Mouse (Mus musculus) bone marrow macrophage, adult 2 months (primary cell): ENCODE measurements around the gene Taf10. TPM values are rescaled to one million over a fixed set of nuclear protein-coding genes. Genes with fewer than 3 reads are reported as not detected.
A peak's percentile ranks its signal among the peaks of the same experiment; 100 is the strongest.

ENCODE experiments used
- H3K27ac ChIP-seq: 2 replicates; pipeline ENCODE4 v1.5.1; 2012; ENCODE audit warnings: low read depth, low read length; ENCODE audit not compliant: insufficient read depth
- H3K4me1 ChIP-seq: 2 replicates; pipeline ENCODE4 v1.6.1; 2012; ENCODE audit warnings: low read length; ENCODE audit not compliant: control insufficient read depth, insufficient read depth
- H3K4me3 ChIP-seq: 2 replicates; pipeline ENCODE4 v1.5.1; 2012; ENCODE audit warnings: mild to moderate bottlenecking, low read length, moderate library complexity; ENCODE audit not compliant: insufficient read depth
- CTCF ChIP-seq: IDR thresholded peaks from 2 replicates; pipeline ENCODE4 v1.5.1; 2012; ENCODE audit warnings: low read depth, mild to moderate bottlenecking, low read length, moderate library complexity
- POLR2A ChIP-seq: IDR thresholded peaks from 2 replicates; pipeline ENCODE4 v1.6.1; 2012; ENCODE audit warnings: mild to moderate bottlenecking, low read depth, low read length, borderline replicate concordance
- polyA plus RNA-seq: library from polyadenylated mRNA; stranded (reverse); fragments of >200 nt; gene quantifications from 2 replicates; pipeline ENCODE4 v1.2.4, GENCODE M21; 2012; ENCODE audit not compliant: missing spikeins, insufficient read depth, insufficient read length

Taf10 gene
- polyA plus RNA-seq, 1 experiment: 133 TPM

GRCm38 (mm10) chr7:105728701-105729428, 15.3 kb downstream of the Taf10 start:
- TF ChIP-seq POLR2A (no peak), CTCF (no peak)
- H3K4me3 ChIP-seq: no peak overlapping the region
- H3K27ac ChIP-seq: no peak overlapping the region
- H3K4me1 ChIP-seq: no peaks in the 10 kb centered on the region

DNA sequence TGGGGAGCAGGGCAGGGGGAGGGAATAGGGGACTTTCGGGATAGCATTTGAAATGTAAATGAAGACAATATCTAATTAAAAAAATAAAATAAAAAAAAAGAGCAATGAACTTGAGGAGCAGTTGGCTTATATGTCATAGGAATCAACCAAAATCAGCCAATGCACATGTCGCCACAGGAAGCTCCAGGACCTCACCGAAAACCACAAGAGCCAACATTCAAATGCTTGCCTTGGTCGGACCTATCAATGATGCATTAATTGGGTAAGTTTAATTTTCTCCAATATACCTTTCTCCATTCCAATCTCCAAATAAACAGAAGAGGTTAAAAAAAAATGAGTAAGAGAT, 17.2 kb downstream of the Taf10 start:
- Histone ChIP-seq H3K4me1 (no peaks in the 10 kb centered on the region), H3K4me3 (no peak overlapping the region), H3K27ac (no peak overlapping the region)
- TF ChIP-seq CTCF (no peak), POLR2A (no peak)

DNA sequence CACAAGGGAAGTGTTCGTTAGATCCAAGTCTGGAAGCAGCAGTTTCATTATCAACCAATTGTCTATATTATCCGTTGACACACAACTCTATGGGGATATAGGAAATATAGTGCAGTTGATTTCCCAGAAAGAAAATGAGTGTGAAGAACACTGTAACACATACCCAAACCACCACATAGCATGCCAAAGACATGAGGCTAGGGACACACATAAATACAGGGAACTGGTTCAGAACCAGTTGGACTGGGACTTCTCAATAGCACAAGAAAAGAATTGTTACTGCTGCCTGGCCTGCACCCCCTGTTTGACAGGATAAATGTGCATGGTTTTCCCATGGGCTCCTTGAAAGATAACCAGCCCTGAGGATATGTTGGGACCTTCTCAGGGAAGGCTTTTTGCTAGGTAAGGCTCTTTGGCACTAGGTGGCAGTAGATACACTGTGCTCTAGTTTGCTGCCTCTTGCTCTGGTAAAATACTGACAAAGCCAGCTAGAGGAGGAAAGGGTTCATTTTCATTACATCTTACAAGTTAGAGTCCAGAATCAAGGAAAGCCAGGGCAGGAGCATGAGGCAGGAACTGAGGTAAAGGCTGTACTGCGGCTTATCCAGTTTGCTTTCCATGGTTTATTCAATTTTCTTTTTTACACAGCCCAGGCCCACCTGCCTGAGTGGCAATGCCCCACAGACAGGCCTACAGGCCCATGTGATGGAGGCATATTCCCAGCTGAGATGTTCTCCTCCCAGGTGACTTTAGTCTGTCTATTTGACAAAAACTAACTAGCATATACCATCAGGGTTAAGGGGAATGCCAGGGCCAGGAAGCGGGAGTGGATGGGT, 17.8 kb downstream of the Taf10 start:
- Histone ChIP-seq H3K4me3 (no peak overlapping the region), H3K4me1 (no peaks in the 10 kb centered on the region)

GRCm38 (mm10) chr7:105721916-105722315, 22.2 kb downstream of the Taf10 start:
- H3K27ac ChIP-seq: no peak overlapping the region
- H3K4me3 ChIP-seq: no peak overlapping the region
- TF ChIP-seq CTCF (no peak), POLR2A (no peak)
- H3K4me1 ChIP-seq: no peaks in the 10 kb centered on the region

More for the DNA sequence above, 17.8 kb downstream of the Taf10 start:
- no peak overlapping the region for H3K27ac ChIP-seq
- no peak for TF ChIP-seq POLR2A
- TF ChIP-seq CTCF: no peak

GRCm38 (mm10) chr7:105715366-105715765, 28.8 kb downstream of the Taf10 start:
- no peak overlapping the region for H3K4me3 ChIP-seq

DNA sequence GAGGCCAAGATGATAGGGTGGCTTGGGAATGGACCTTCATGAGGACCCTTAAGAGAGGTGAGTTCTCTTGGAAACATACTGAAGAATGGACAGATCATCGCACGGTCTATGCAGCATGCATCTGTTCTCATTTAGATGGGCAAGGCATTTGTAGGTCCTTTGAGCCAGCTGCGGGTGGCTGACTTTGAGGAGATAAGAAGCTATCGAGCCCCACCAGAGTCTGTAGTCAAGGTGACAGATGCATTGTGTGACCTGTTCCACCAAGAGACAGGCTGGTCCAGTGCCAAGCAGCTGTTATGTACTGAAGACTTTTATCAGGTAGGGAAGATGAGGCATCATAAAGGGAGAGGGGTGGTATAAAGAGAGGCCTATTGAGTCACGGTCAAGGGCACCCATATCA, 35.4 kb downstream of the Taf10 start:
- no peak overlapping the region for H3K4me3 ChIP-seq
- TF ChIP-seq CTCF (no peak), POLR2A (no peak)
- H3K4me1 ChIP-seq: no peaks in the 10 kb centered on the region
- no peak overlapping the region for H3K27ac ChIP-seq

More at GRCm38 (mm10) chr7:105715366-105715765, 28.8 kb downstream of the Taf10 start:
- TF ChIP-seq CTCF: 0 out of 2 replicates have a peak, but pooled peaks have one; percentile 10
- no peak for TF ChIP-seq POLR2A
- H3K27ac ChIP-seq: no peak overlapping the region
- no peaks in the 10 kb centered on the region for H3K4me1 ChIP-seq

DNA sequence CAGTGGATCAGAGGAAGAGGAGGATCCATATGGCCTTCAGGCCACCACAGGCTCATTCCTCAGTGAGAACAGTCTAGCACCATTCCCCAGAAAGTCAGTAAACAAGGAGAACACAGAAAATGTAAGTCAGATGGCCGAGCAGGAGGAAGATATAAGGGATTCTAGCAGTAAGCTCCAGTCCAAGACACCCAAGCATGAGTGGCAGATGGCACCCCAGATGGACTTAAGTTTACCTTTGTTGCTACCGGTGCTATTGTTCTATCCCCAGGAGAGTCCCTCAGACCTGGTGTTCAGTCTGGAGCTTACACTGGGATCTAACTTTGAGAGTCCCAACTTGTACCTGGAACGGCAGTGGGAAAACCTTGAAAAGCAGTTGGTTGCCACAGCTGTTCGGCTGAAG, 40.3 kb downstream of the Taf10 start:
- TF ChIP-seq CTCF (no peak), POLR2A (no peak)
- H3K4me1 ChIP-seq: no peaks in the 10 kb centered on the region
- no peak overlapping the region for H3K4me3 ChIP-seq
- H3K27ac ChIP-seq: no peak overlapping the region

DNA sequence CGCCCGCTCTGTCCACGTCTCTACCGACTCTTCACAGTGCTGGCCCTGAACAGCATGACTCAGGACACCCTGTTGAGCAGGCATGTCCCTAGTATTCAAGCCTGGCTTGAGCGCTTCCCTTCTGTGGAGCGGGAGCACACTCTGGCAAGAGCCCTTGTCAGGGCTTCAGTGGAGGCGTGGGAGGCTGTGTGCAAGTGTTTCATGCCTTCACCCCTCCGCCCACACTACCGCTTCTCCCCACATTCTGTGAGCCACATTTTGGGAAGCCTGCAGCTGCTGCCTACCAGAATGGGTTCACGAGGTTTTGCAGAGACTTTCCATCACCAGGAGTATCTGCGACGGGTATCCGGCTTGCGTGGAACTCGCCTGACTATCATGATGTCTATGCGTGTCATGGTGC, 41.0 kb downstream of the Taf10 start:
- Histone ChIP-seq H3K4me1 (no peaks in the 10 kb centered on the region), H3K4me3 (no peak overlapping the region), H3K27ac (no peak overlapping the region)
- TF ChIP-seq CTCF (no peak), POLR2A (no peak)

- TF ChIP-seq CTCF (no peak), POLR2A (no peak)
- Histone ChIP-seq H3K4me3 (no peak overlapping the region), H3K27ac (no peak overlapping the region), H3K4me1 (peaks cover 2% of the 10 kb centered on the region; the same call in 1 of the 2 replicates)
Measured at GRCm38 (mm10) chr7:105690875-105691274, 53.3 kb downstream of the Taf10 start.

Other genes with a start within 250 kb of the Taf10 start
- 26.4 and 28.0 TPM in 2 replicates for gene Smpd1, start 190.0 kb downstream of the Taf10 start, polyA plus RNA-seq
- gene Apbb1, start 162.7 kb downstream of the Taf10 start, polyA plus RNA-seq: 0.52 and 1.1 TPM in 2 replicates
- gene Hpx, start 144.2 kb downstream of the Taf10 start, polyA plus RNA-seq: 0.50 TPM in 1 of 2 replicates, not detected in the other
- 66.8 and 66.9 TPM in 2 replicates for gene Trim3, start 110.8 kb downstream of the Taf10 start, polyA plus RNA-seq
- gene Timm10b, start 104.3 kb downstream of the Taf10 start, polyA plus RNA-seq: 129 and 148 TPM in 2 replicates
- 31.7 and 36.4 TPM in 2 replicates for gene Arfip2, start 103.9 kb downstream of the Taf10 start, polyA plus RNA-seq
- 4.4 and 7.0 TPM in 2 replicates for gene Gm45799, start 103.8 kb downstream of the Taf10 start, polyA plus RNA-seq
- gene Dnhd1, start 93.5 kb downstream of the Taf10 start, polyA plus RNA-seq: 3.7 and 5.8 TPM in 2 replicates
- 206 and 213 TPM in 2 replicates for gene Ilk, start 7.8 kb downstream of the Taf10 start, polyA plus RNA-seq
- gene Rrp8, start 7.0 kb downstream of the Taf10 start, polyA plus RNA-seq: 13.9 and 22.3 TPM in 2 replicates
- gene Tpp1, start 7.9 kb upstream of the Taf10 start, polyA plus RNA-seq: 257 and 299 TPM in 2 replicates
- gene Dchs1, start 43.3 kb upstream of the Taf10 start, polyA plus RNA-seq: 0.49 and 1.0 TPM in 2 replicates
- 53.7 and 62.8 TPM in 2 replicates for gene Mrpl17, start 66.7 kb upstream of the Taf10 start, polyA plus RNA-seq
- gene Gm4070, start 209.6 kb upstream of the Taf10 start, polyA plus RNA-seq: 79.1 and 95.8 TPM in 2 replicates